Mouse (Mus musculus): Measurements from ENCODE around the gene Arhgap42. TPM values are rescaled to one million over a fixed set of nuclear protein-coding genes. Genes with fewer than 3 reads are reported as not detected.

Arhgap42 gene
- polyA plus RNA-seq, 1 experiment from 2014 or later: 10.2 TPM

DNA sequence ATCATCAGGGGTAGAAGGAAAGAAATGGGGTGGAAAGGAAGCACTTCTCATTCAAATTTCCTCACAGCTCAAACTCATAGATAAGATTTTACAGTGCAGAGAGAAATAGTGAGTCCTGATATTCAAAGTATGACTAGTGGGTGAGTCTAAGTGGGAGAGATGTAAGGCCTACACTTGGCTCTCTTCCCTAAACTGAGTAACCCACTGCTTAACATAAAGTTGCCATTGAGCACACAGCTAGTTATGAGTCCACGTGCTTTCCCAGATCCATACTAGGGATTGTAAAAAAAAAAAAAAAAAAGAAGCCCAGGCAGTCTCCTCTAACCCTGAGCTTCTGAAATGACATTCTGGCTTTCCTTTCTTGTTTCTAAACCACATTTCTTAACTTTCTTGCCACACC lies 96.8 kb downstream of the Arhgap42 start:
- ATAC-seq (replicated peaks; ENCODE audit: extremely low read depth, insufficient read depth, low FRiP score): 0 out of 2 replicates have a peak, but pooled peaks have one; percentile 14
- Histone ChIP-seq H3K4me2 (ENCODE audit: low read depth, low read length) (no peak overlapping the region), H3K27ac (ENCODE audit: low read length) (no peak overlapping the region), H3K36me3 (ENCODE audit: control insufficient read depth, insufficient read depth) (no peaks in the 10 kb centered on the region), H3K27me3 (ENCODE audit: control insufficient read depth, insufficient read depth, low read length) (no peaks in the 10 kb centered on the region), H3K4me3 (ENCODE audit: low read length) (no peak overlapping the region), H3K4me1 (ENCODE audit: control insufficient read depth, insufficient read depth, low read length) (no peaks in the 10 kb centered on the region), H3K9me3 (replicated peaks; ENCODE audit: control insufficient read depth, low read length) (no peaks in the 10 kb centered on the region), H3K9ac (ENCODE audit: low read length) (no peak overlapping the region)
- WGBS: 57% methylated on average over 1 of the region's 1 CpGs

- Histone ChIP-seq H3K27me3 (ENCODE audit: control insufficient read depth, insufficient read depth, low read length) (no peaks in the 10 kb centered on the region), H3K9ac (ENCODE audit: low read length) (no peak overlapping the region), H3K4me1 (ENCODE audit: control insufficient read depth, insufficient read depth, low read length) (peaks cover 6% of the 10 kb centered on the region), H3K9me3 (replicated peaks; ENCODE audit: control insufficient read depth, low read length) (no peaks in the 10 kb centered on the region), H3K36me3 (ENCODE audit: control insufficient read depth, insufficient read depth) (no peaks in the 10 kb centered on the region), H3K4me2 (ENCODE audit: low read depth, low read length) (no peak overlapping the region), H3K27ac (ENCODE audit: low read length) (no peak overlapping the region), H3K4me3 (ENCODE audit: low read length) (no peak overlapping the region)
- no peak for ATAC-seq (replicated peaks; ENCODE audit: extremely low read depth, insufficient read depth, low FRiP score)
- 87% methylated on average over 4 of the region's 4 CpGs for WGBS
Observed at GRCm38 (mm10) chr9:9128996-9129694, 109.8 kb downstream of the Arhgap42 start.

- ATAC-seq (replicated peaks; ENCODE audit: extremely low read depth, insufficient read depth, low FRiP score): no peak
- WGBS: 36% methylated on average over 4 of the region's 4 CpGs
Observed at GRCm38 (mm10) chr9:9127041-9127755, 111.7 kb downstream of the Arhgap42 start.

DNA sequence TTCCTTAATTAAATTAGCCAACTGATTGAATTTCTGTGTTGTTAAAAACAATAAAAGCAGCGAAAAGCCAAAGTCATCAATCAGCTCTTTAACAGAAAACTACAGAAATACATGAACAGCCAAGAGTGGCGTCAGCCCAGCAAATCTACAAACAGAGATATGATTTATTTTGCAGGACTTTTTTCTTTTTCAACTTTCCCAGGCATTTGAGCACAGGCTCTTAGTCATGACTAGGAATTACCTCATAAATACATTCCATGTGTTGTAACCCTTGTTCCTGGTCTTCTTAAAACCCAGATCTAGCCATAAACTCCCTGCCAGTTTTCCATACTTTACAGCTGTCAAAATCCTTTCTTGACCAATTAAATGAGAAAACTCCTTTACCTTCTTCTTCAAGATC lies 114.7 kb downstream of the Arhgap42 start:
- peaks cover 9% of the 10 kb centered on the region for H3K4me1 ChIP-seq (ENCODE audit: control insufficient read depth, insufficient read depth, low read length)
- WGBS: 68% methylated on average over 2 of the region's 2 CpGs

More at GRCm38 (mm10) chr9:9127041-9127755, 111.7 kb downstream of the Arhgap42 start:
- Histone ChIP-seq H3K27me3 (ENCODE audit: control insufficient read depth, insufficient read depth, low read length) (no peaks in the 10 kb centered on the region), H3K4me1 (ENCODE audit: control insufficient read depth, insufficient read depth, low read length) (peaks cover 6% of the 10 kb centered on the region), H3K4me3 (ENCODE audit: low read length) (no peak overlapping the region), H3K4me2 (ENCODE audit: low read depth, low read length) (no peak overlapping the region), H3K9ac (ENCODE audit: low read length) (no peak overlapping the region), H3K27ac (ENCODE audit: low read length) (no peak overlapping the region), H3K36me3 (ENCODE audit: control insufficient read depth, insufficient read depth) (no peaks in the 10 kb centered on the region), H3K9me3 (replicated peaks; ENCODE audit: control insufficient read depth, low read length) (no peaks in the 10 kb centered on the region)

DNA sequence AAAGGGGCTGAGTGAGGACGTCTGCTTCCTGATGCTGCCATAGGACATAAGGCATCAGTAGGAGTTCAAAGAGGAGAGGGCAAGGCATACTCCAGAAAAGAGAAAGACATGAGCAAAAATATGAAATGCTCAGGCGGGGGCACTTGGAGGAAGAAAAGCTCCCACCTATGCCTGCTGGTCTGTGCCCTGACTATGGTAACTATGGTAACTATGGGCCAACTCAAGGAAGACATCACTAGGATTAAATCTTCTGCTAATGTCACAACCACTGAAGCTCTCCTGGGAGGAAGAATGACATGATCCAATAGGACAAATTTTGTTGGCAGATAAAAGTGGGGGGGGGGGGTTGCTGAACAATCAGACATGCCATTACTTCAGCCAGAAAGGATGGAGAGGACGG lies 124.6 kb downstream of the Arhgap42 start:
- Histone ChIP-seq H3K9me3 (replicated peaks; ENCODE audit: control insufficient read depth, low read length) (no peaks in the 10 kb centered on the region), H3K36me3 (ENCODE audit: control insufficient read depth, insufficient read depth) (no peaks in the 10 kb centered on the region), H3K9ac (ENCODE audit: low read length) (no peak overlapping the region), H3K27me3 (ENCODE audit: control insufficient read depth, insufficient read depth, low read length) (no peaks in the 10 kb centered on the region), H3K4me3 (ENCODE audit: low read length) (no peak overlapping the region), H3K4me2 (ENCODE audit: low read depth, low read length) (no peak overlapping the region), H3K4me1 (ENCODE audit: control insufficient read depth, insufficient read depth, low read length) (peaks cover 2% of the 10 kb centered on the region; the same call in 1 of the 2 replicates), H3K27ac (ENCODE audit: low read length) (no peak overlapping the region)
- ATAC-seq (replicated peaks; ENCODE audit: extremely low read depth, insufficient read depth, low FRiP score): no peak
- 65% methylated on average over 3 of the region's 3 CpGs for WGBS

More for the DNA sequence above, 114.7 kb downstream of the Arhgap42 start:
- ATAC-seq (replicated peaks; ENCODE audit: extremely low read depth, insufficient read depth, low FRiP score): no peak
- Histone ChIP-seq H3K9ac (ENCODE audit: low read length) (no peak overlapping the region), H3K27ac (ENCODE audit: low read length) (no peak overlapping the region), H3K27me3 (ENCODE audit: control insufficient read depth, insufficient read depth, low read length) (no peaks in the 10 kb centered on the region), H3K4me2 (ENCODE audit: low read depth, low read length) (no peak overlapping the region), H3K36me3 (ENCODE audit: control insufficient read depth, insufficient read depth) (no peaks in the 10 kb centered on the region), H3K9me3 (replicated peaks; ENCODE audit: control insufficient read depth, low read length) (no peaks in the 10 kb centered on the region), H3K4me3 (ENCODE audit: low read length) (no peak overlapping the region)

GRCm38 (mm10) chr9:9113847-9114246 lies 125.1 kb downstream of the Arhgap42 start:
- ATAC-seq (replicated peaks; ENCODE audit: extremely low read depth, insufficient read depth, low FRiP score): no peak
- peaks cover 2% of the 10 kb centered on the region; the same call in 1 of the 2 replicates for H3K4me1 ChIP-seq (ENCODE audit: control insufficient read depth, insufficient read depth, low read length)
- WGBS: 44% methylated on average over 1 of the region's 1 CpGs
- no peak overlapping the region for H3K4me3 ChIP-seq (ENCODE audit: low read length)
- H3K36me3 ChIP-seq (ENCODE audit: control insufficient read depth, insufficient read depth): no peaks in the 10 kb centered on the region
- no peaks in the 10 kb centered on the region for H3K27me3 ChIP-seq (ENCODE audit: control insufficient read depth, insufficient read depth, low read length)
- H3K27ac ChIP-seq (ENCODE audit: low read length): no peak overlapping the region
- no peak overlapping the region for H3K9ac ChIP-seq (ENCODE audit: low read length)
- H3K9me3 ChIP-seq (replicated peaks; ENCODE audit: control insufficient read depth, low read length): no peaks in the 10 kb centered on the region
- H3K4me2 ChIP-seq (ENCODE audit: low read depth, low read length): no peak overlapping the region

- Histone ChIP-seq H3K9me3 (replicated peaks; ENCODE audit: control insufficient read depth, low read length) (no peaks in the 10 kb centered on the region), H3K27me3 (ENCODE audit: control insufficient read depth, insufficient read depth, low read length) (no peaks in the 10 kb centered on the region), H3K36me3 (ENCODE audit: control insufficient read depth, insufficient read depth) (no peaks in the 10 kb centered on the region), H3K9ac (ENCODE audit: low read length) (no peak overlapping the region), H3K4me2 (ENCODE audit: low read depth, low read length) (no peak overlapping the region), H3K4me1 (ENCODE audit: control insufficient read depth, insufficient read depth, low read length) (peaks cover 2% of the 10 kb centered on the region; the same call in 1 of the 2 replicates), H3K27ac (ENCODE audit: low read length) (no peak overlapping the region), H3K4me3 (ENCODE audit: low read length) (no peak overlapping the region)
- 72% methylated on average over 4 of the region's 4 CpGs for WGBS
- no peak for ATAC-seq (replicated peaks; ENCODE audit: extremely low read depth, insufficient read depth, low FRiP score)
Observed at GRCm38 (mm10) chr9:9112921-9113320, 126.0 kb downstream of the Arhgap42 start.

DNA sequence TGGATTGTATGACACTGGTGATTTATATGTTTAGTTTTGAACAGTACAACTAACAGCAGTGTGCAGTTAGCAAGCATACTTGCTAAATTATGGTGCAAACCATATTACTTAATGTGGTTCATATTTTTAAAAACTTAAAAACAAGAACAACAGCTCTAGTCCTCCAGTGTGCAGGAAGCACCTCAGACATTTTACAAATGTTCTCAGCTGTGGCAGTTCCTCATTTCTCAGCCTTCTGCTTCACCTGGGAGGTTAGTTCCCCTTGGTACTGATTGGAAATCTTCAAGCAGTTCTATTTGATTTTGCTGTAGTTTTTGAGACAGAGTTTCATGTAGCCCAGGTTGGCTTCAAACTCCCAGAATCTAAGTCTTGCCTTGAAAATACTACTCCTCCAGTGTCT lies 131.2 kb downstream of the Arhgap42 start:
- Histone ChIP-seq H3K4me2 (ENCODE audit: low read depth, low read length) (no peak overlapping the region), H3K27me3 (ENCODE audit: control insufficient read depth, insufficient read depth, low read length) (no peaks in the 10 kb centered on the region), H3K9ac (ENCODE audit: low read length) (no peak overlapping the region), H3K9me3 (replicated peaks; ENCODE audit: control insufficient read depth, low read length) (no peaks in the 10 kb centered on the region), H3K36me3 (ENCODE audit: control insufficient read depth, insufficient read depth) (no peaks in the 10 kb centered on the region), H3K4me3 (ENCODE audit: low read length) (no peak overlapping the region), H3K4me1 (ENCODE audit: control insufficient read depth, insufficient read depth, low read length) (no peaks in the 10 kb centered on the region), H3K27ac (ENCODE audit: low read length) (no peak overlapping the region)
- no peak for ATAC-seq (replicated peaks; ENCODE audit: extremely low read depth, insufficient read depth, low FRiP score)

DNA sequence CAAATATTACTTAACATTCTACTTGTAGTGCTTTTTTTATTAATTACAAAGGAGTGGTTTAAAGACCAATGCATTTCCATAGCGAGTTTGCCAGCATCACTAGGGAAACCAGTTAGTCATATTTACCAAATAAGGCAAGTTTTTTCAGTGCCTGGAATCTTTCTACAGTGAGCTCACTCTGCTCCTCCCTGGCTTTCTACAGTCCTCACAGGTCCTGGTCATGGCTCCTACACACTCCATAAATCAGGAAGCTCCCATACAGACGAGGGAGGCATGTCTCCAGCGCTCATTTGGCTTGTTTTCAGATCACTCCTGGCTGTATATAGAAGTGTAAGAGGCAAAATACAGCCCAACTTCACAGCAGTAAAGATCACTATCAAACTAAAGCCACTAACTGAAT lies 134.1 kb downstream of the Arhgap42 start:
- no peak overlapping the region for H3K27ac ChIP-seq (ENCODE audit: low read length)
- H3K4me3 ChIP-seq (ENCODE audit: low read length): no peak overlapping the region
- H3K9me3 ChIP-seq (replicated peaks; ENCODE audit: control insufficient read depth, low read length): no peaks in the 10 kb centered on the region
- no peak for ATAC-seq (replicated peaks; ENCODE audit: extremely low read depth, insufficient read depth, low FRiP score)
- no peaks in the 10 kb centered on the region for H3K36me3 ChIP-seq (ENCODE audit: control insufficient read depth, insufficient read depth)
- 72% methylated on average over 3 of the region's 3 CpGs for WGBS
- H3K4me2 ChIP-seq (ENCODE audit: low read depth, low read length): no peak overlapping the region
- H3K27me3 ChIP-seq (ENCODE audit: control insufficient read depth, insufficient read depth, low read length): no peaks in the 10 kb centered on the region
- no peak overlapping the region for H3K9ac ChIP-seq (ENCODE audit: low read length)
- H3K4me1 ChIP-seq (ENCODE audit: control insufficient read depth, insufficient read depth, low read length): no peaks in the 10 kb centered on the region
